29 mouse cellular contexts compared by ENCODE assay signal in the genomic region with DNA sequence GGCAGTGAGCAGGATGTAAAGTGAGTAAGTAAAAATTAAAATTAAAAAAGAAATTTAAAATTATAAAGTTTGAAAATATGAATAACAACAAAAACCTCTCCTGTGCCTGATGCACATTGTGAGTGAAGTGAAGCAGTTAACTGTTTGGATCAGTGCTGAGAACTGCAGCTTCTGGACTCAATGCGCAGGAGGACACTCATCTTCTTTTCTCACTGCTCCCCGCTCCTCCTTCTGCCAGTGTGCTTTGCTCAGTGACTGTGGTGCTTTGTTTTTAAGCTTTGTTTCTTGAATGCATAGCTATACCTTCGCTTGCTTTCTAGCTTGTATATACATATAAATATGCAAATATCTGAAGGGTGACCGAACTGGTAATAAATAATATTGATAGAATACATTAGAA. TPM values are rescaled to one million over a fixed set of nuclear protein-coding genes. Genes with fewer than 3 reads are reported as not detected.
"Had no signal": no experiment of that assay in that cellular context is flagged by ENCODE, and none has a peak within 500 bp of the region (broad histone marks: within the 10 kb centered on the region; RNA-seq: fewer than 3 reads in every experiment).

No protein-coding gene starts in this region.

- H3K27ac ChIP-seq: heart, embryonic 10.5 days; hindbrain, embryonic 10.5 days; hindbrain, embryonic 12.5 days; hindbrain, embryonic 14.5 days; intestine, embryonic 15.5 days; layer of hippocampus, adult 2 months; left cerebral cortex, adult 2 months; limb, embryonic 10.5 days; limb, embryonic 12.5 days; liver, embryonic 13.5 days; liver, embryonic 15.5 days had no signal

- DNase-seq: gastrocnemius, postnatal 10 days; gastrocnemius, postnatal 25 days; heart, adult 18-20 months; heart, postnatal 10 days; heart, postnatal 4 days; kidney, postnatal 25 days; liver; liver, embryonic 13.5 days; liver, postnatal 0 days had no signal

- H3K4me3 ChIP-seq: heart, embryonic 10.5 days; heart, embryonic 12.5 days; hindbrain, embryonic 10.5 days; hindbrain, embryonic 12.5 days; intestine, embryonic 15.5 days; layer of hippocampus, adult 2 months; left cerebral cortex, adult 2 months; limb, embryonic 10.5 days; limb, embryonic 12.5 days; liver, embryonic 13.5 days; liver, embryonic 15.5 days had no signal

RNA-seq across cellular contexts. Expression of a gene that starts 30.1 kb away (rescaled TPM):
- total RNA-seq: gastrocnemius, adult 18-20 months; gastrocnemius, postnatal 10 days; gastrocnemius, postnatal 25 days; gastrocnemius, postnatal 4 days; granulocyte monocyte progenitor cell, adult 5-6 weeks; heart, adult 18-20 months; heart, adult 8-10 months; heart, postnatal 10 days; heart, postnatal 25 days; heart, postnatal 4 days; layer of hippocampus, adult 2 months; layer of hippocampus, postnatal 10 days; layer of hippocampus, postnatal 25 days; left cerebral cortex, adult 2 months; left cerebral cortex, postnatal 14 days; left cerebral cortex, postnatal 36 days had no signal
